Mouse (Mus musculus) limb, embryonic 11.5 days (tissue): ENCODE results near the gene Gm7029. TPM values are rescaled to one million over a fixed set of nuclear protein-coding genes. Genes with fewer than 3 reads are reported as not detected.

Experiments
- ATAC-seq: fragments of 200-750 bp; cut with Nextera tagmentation; 2 replicates; pipeline ENCODE4 v1.8.0; 2017; ENCODE audit warnings: low read depth; ENCODE audit not compliant: insufficient number of reproducible peaks, low FRiP score, low TSS enrichment
- DNase-seq: peaks from one replicate; pipeline ENCODE4 v3.0.0-alpha.2; 2015; ENCODE audit warnings: low spot score
- H3K27ac ChIP-seq: fragments of 300-500 bp; sonication (generic); replicated peaks from 2 replicates; pipeline ENCODE4 v1.5.1; 2014; ENCODE audit warnings: low read depth, mild to moderate bottlenecking, low read length
- H3K27me3 ChIP-seq: fragments of 300-500 bp; sonication (generic); 2 replicates; pipeline ENCODE4 v1.6.1; 2014; ENCODE audit warnings: mild to moderate bottlenecking, low read length, mixed read lengths; ENCODE audit not compliant: control insufficient read depth, insufficient read depth
- H3K36me3 ChIP-seq: fragments of 300-500 bp; sonication (generic); 2 replicates; pipeline ENCODE4 v1.6.1; 2014; ENCODE audit warnings: mild to moderate bottlenecking, low read length, moderate library complexity, mixed read lengths; ENCODE audit not compliant: control insufficient read depth, insufficient read depth
- H3K4me1 ChIP-seq: fragments of 300-500 bp; sonication (generic); 2 replicates; pipeline ENCODE4 v1.6.1; 2014; ENCODE audit warnings: low read length, mixed read lengths; ENCODE audit not compliant: control insufficient read depth, insufficient read depth
- H3K4me2 ChIP-seq: fragments of 300-500 bp; sonication (generic); 2 replicates; pipeline ENCODE4 v1.6.1; 2014; ENCODE audit warnings: low read depth, mild to moderate bottlenecking, moderate library complexity; ENCODE audit not compliant: severe bottlenecking
- H3K4me3 ChIP-seq: fragments of 300-500 bp; sonication (generic); 2 replicates; pipeline ENCODE4 v1.5.1; 2014; ENCODE audit warnings: low read depth, low read length
- H3K9ac ChIP-seq: fragments of 300-500 bp; sonication (generic); 2 replicates; pipeline ENCODE4 v1.6.1; 2014; ENCODE audit warnings: mild to moderate bottlenecking, low read length
- H3K9me3 ChIP-seq: fragments of 300-500 bp; sonication (generic); 2 replicates; pipeline ENCODE4 v1.6.1; 2016; ENCODE audit warnings: low read length; ENCODE audit not compliant: control insufficient read depth
- WGBS: fragments of 180-500 bp; shearing (Covaris S2); extraction: QIAGEN DNeasy Blood & Tissue Kit; methylation state at CpG from one replicate; pipeline ENCODE4 v1.1.7; 2014; 5-methylcytosine and 5-hydroxymethylcytosine counted together
- microRNA-seq: library from miRNA; unstranded; fragments of <30 nt; microRNA quantifications from one replicate; pipeline ENCODE4, GENCODE M21; 2016
- polyA plus RNA-seq: library from polyadenylated mRNA; unstranded; fragments of >200 nt; fragmentation: Nextera tagmentation; extraction: Ambion mirVana; gene quantifications from 2 replicates; pipeline ENCODE4 v1.2.1, GENCODE M21; 2014

Gm7029 gene
- polyA plus RNA-seq, 1 experiment from 2014 or later, result not detected

DNA sequence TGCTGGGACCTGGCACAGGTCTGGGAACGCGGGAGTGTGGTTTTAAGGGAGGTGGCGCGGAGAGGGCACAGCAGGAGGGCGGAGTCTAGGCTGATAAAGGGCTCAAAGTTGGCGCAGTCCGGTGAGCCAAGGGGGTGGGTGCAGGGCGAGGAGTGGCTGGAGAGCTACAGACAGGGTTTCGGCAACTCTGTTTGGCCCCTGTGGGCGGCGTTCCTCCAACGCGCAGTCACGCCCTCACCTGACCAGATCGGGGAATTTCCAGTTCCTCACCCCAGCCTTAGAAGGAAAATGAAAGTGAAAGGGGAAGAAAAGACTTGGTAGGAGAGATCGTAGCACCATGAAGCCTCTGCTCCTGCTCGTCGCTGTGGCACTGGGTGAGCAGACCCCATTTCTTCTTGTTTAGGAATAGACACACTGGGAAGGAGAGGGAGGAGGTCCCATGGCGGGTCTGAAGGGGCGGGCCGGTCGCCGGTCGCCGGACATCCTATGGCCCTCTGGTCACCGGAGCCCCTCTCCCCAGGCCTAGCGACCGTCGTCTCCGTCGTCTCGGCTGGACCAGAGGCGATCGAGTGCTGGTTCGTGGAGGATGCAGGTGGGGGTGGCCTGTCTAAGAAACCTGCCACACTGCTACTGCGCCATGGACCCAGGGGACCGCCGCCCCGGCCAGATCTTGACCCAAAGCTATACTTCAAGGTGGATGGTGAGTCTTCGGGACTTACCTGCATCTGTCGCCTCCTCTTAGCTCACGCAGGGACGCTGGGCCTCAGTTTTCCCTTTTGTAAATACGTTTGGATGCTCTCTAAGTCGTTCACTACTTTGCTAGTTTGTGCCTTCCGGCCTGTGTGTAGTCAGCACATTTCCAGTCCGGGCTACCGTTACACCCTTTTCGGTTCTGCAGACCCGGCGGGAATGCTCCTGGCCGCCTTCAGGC is 46.0 kb downstream of the Gm7029 start:
- Histone ChIP-seq H3K9ac (peak overlapping the region; percentile 58), H3K4me2 (peak overlapping the region; percentile 98), H3K36me3 (peaks cover 6% of the 10 kb centered on the region), H3K4me3 (peak overlapping the region; percentile 60), H3K4me1 (peaks cover 18% of the 10 kb centered on the region; the same call in 1 of the 2 replicates), H3K27me3 (no peaks in the 10 kb centered on the region), H3K27ac (peak overlapping the region; percentile 56; the same call in 1 of the 2 replicates), H3K9me3 (no peaks in the 10 kb centered on the region)
- ATAC-seq (no peak), DNase-seq (peak; percentile 57)
- under 1% methylated on average over 52 of the region's 52 CpGs for WGBS

DNA sequence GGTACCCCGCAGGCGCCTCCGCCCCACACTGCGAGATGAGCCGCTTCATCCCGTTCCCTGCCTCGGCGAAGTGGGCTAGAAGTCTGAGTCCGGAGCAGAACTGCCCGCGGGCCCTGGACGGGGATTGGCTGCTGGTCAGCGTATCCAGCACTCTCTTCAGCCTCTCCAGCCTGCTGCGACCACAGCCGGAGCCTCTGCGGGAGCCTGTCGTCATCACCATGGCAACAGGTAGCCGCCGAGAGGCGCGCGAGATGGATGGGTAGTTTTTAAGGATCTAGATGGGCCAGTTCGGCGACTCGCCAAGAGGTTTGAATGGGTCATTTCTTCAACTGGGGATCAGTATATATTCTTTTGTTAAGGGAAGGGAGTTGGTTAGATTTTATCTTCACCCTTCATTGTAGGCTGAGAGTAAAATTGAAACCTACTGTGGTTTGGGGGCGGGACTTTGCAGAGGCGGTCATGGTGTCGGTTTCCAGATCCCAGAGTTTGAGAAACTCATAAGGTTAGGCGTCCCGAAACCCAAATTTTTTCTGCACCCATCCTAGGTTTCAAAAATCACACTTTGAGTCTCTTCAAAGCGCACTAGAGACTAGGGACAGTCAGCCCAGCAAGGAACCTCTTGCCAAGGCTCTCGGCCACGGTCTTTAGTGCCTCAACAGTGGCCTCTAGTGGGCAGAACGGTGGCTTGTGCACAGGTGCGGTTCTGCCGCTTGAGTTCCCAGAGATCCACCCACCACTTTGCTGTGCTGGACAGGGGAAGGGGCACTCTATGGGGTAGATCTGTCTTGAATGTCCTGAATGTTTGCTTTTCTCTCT is 46.9 kb downstream of the Gm7029 start:
- Histone ChIP-seq H3K27me3 (no peaks in the 10 kb centered on the region), H3K9me3 (no peaks in the 10 kb centered on the region), H3K4me1 (peaks cover 15% of the 10 kb centered on the region; the same call in 1 of the 2 replicates), H3K4me3 (peak overlapping the region; percentile 60), H3K36me3 (peaks cover 6% of the 10 kb centered on the region), H3K4me2 (peak overlapping the region; percentile 98), H3K9ac (peak overlapping the region; percentile 58), H3K27ac (peak overlapping the region; percentile 56; the same call in 1 of the 2 replicates)
- ATAC-seq (no peak), DNase-seq (peak; percentile 91)
- under 1% methylated on average over 36 of the region's 36 CpGs for WGBS

DNA sequence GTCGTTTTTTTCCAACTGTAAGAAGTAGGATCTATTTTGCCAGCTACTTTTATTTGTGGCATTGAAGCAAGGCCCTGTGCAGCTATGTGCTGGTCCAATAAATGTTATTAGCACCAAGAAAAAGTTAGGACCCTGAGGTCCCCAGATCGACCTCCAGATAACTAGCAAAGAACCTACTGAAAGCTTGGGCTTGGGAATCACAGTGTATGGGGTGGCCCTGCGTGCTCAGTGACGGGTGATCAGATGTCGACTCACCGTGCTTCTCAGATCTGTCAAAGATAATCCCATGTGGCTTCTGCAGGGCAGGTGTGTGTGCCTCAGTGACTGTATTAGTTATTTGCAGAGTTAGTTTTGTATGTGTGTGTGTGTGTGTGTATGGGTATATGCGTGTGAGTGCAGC is 47.7 kb downstream of the Gm7029 start:
- ATAC-seq, result no peak
- Histone ChIP-seq H3K4me1 (peaks cover 15% of the 10 kb centered on the region; the same call in 1 of the 2 replicates), H3K27me3 (no peaks in the 10 kb centered on the region), H3K36me3 (peaks cover 8% of the 10 kb centered on the region), H3K4me2 (no peak overlapping the region), H3K9ac (no peak overlapping the region), H3K4me3 (no peak overlapping the region), H3K27ac (no peak overlapping the region), H3K9me3 (no peaks in the 10 kb centered on the region)
- no peak for DNase-seq
- WGBS, result 90% methylated on average over 7 of the region's 7 CpGs

Small RNAs within 50 kb of the gene (microRNA-seq; reads per million reads assigned to microRNA genes)
- gene Gm27740, result not detected

Other genes starting within 250 kb of the Gm7029 start
- gene Zfp414, start 244.7 kb upstream of the Gm7029 start, polyA plus RNA-seq, result 72.9 and 75.7 TPM in 2 replicates
- 0.67 and 0.84 TPM in 2 replicates for gene Pram1, start 235.8 kb upstream of the Gm7029 start, polyA plus RNA-seq
- gene Hnrnpm, start 187.0 kb upstream of the Gm7029 start, polyA plus RNA-seq, result 644 and 689 TPM in 2 replicates
- gene March2, start 155.2 kb upstream of the Gm7029 start, polyA plus RNA-seq, result 30.3 and 30.6 TPM in 2 replicates
- 270 and 277 TPM in 2 replicates for gene Rab11b, start 113.3 kb upstream of the Gm7029 start, polyA plus RNA-seq
- 37.9 and 43.6 TPM in 2 replicates for gene Angptl4, start 92.0 kb upstream of the Gm7029 start, polyA plus RNA-seq
- gene Kank3, start 63.3 kb upstream of the Gm7029 start, polyA plus RNA-seq, result 23.0 and 25.1 TPM in 2 replicates
- gene Rps28, start 49.3 kb upstream of the Gm7029 start, polyA plus RNA-seq, result 1,083 and 1,144 TPM in 2 replicates
- gene Ndufa7, start 49.3 kb upstream of the Gm7029 start, polyA plus RNA-seq, result 457 and 474 TPM in 2 replicates
- gene Cd320, start 30.7 kb upstream of the Gm7029 start, polyA plus RNA-seq, result 85.5 and 91.5 TPM in 2 replicates
- 12.3 and 12.5 TPM in 2 replicates for gene Kifc1, start 16.8 kb downstream of the Gm7029 start, polyA plus RNA-seq
- 0.19 and 0.48 TPM in 2 replicates for gene Platr17, start 31.3 kb downstream of the Gm7029 start, polyA plus RNA-seq
- 66.8 and 71.3 TPM in 2 replicates for gene Daxx, start 35.6 kb downstream of the Gm7029 start, polyA plus RNA-seq
- 12.5 and 14.8 TPM in 2 replicates for gene Tapbp, start 42.1 kb downstream of the Gm7029 start, polyA plus RNA-seq
- gene Zbtb22, start 42.1 kb downstream of the Gm7029 start, polyA plus RNA-seq, result 10.1 and 11.8 TPM in 2 replicates
- 37.3 and 38.7 TPM in 2 replicates for gene Rgl2, start 55.7 kb downstream of the Gm7029 start, polyA plus RNA-seq
- gene Pfdn6, start 66.5 kb downstream of the Gm7029 start, polyA plus RNA-seq, result 208 and 212 TPM in 2 replicates
- 37.4 and 45.6 TPM in 2 replicates for gene Wdr46, start 66.8 kb downstream of the Gm7029 start, polyA plus RNA-seq
- gene B3galt4, start 77.7 kb downstream of the Gm7029 start, polyA plus RNA-seq, result 2.6 and 3.0 TPM in 2 replicates
- 35.6 and 37.1 TPM in 2 replicates for gene Vps52, start 82.0 kb downstream of the Gm7029 start, polyA plus RNA-seq
- gene Rps18, start 82.2 kb downstream of the Gm7029 start, polyA plus RNA-seq, result 1,618 and 1,641 TPM in 2 replicates
- 4.2 and 5.3 TPM in 2 replicates for gene H2-K1, start 126.5 kb downstream of the Gm7029 start, polyA plus RNA-seq
- 3.8 and 5.6 TPM in 2 replicates for gene Ring1, start 150.8 kb downstream of the Gm7029 start, polyA plus RNA-seq
- 34.9 and 37.7 TPM in 2 replicates for gene H2-Ke6, start 154.2 kb downstream of the Gm7029 start, polyA plus RNA-seq
- 85.6 and 94.1 TPM in 2 replicates for gene Slc39a7, start 157.8 kb downstream of the Gm7029 start, polyA plus RNA-seq
- 20.5 and 24.0 TPM in 2 replicates for gene Rxrb, start 158.0 kb downstream of the Gm7029 start, polyA plus RNA-seq
- gene Col11a2, start 165.6 kb downstream of the Gm7029 start, polyA plus RNA-seq, result 2.6 and 5.0 TPM in 2 replicates
- 0.55 and 1.2 TPM in 2 replicates for gene H2-Oa, start 218.5 kb downstream of the Gm7029 start, polyA plus RNA-seq
- gene H2-DMa, start 245.7 kb downstream of the Gm7029 start, polyA plus RNA-seq, result 7.5 and 9.1 TPM in 2 replicates
- 141 and 152 TPM in 2 replicates for gene Brd2, start 248.8 kb downstream of the Gm7029 start, polyA plus RNA-seq